Comparison of ENCODE assay signal across 8 mouse cellular contexts in the genomic region with DNA sequence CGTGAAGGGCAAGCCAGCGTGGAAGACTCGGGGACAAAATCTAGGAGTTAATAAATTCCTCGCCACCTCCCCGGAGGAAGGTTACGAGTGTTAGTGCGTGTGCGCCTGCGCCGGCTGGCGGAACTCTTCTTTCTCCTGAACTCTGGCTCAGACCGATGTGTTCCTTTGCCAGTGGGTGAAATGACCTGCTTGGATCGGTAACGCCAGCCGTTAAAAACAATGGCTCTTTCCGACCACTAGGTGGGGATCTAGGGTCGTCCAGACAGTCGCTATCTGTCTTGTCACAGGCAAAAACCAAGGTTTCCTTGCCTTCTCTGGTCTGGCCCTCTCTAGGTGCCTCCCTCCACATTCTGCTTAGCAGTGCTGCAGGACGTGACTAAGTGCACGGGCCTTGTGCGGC. TPM values are rescaled to one million over a fixed set of nuclear protein-coding genes. Genes with fewer than 3 reads are reported as not detected.
A peak's percentile ranks its signal among the peaks of the same experiment; 100 is the strongest.
DNase-seq lines count a peak whose midpoint lies in the region; ATAC-seq and TF ChIP-seq lines count a peak whose summit lies in the region.

No protein-coding gene starts in this region.

- H3K27me3 ChIP-seq in embryonic facial prominence, embryonic 13.5 days: peaks cover 14% of the 10 kb centered on the region; the same call in 1 of the 2 replicates
- H3K27me3 ChIP-seq in heart, embryonic 14.5 days (ENCODE audit: control insufficient read depth, insufficient read depth, low read length): peaks cover 29% of the 10 kb centered on the region
- H3K27me3 ChIP-seq in kidney, embryonic 16.5 days (ENCODE audit: insufficient read depth, low read length): no peaks in the 10 kb centered on the region
- no peaks in the 10 kb centered on the region for H3K27me3 ChIP-seq in lung, postnatal 0 days (replicated peaks; ENCODE audit: insufficient read depth, low read length)

- H3K4me3 ChIP-seq in bone marrow, adult 2 months (replicated peaks; ENCODE audit: control insufficient read depth, low read depth, low read length): no peak overlapping the region
- peak overlapping the region; percentile 32 for H3K4me3 ChIP-seq in embryonic facial prominence, embryonic 13.5 days
- peak overlapping the region; percentile 27 to 29 for H3K4me3 ChIP-seq in heart, embryonic 14.5 days (ENCODE audit: control insufficient read depth in 1 of 2, insufficient read depth in 1 of 2, low read depth in 1 of 2, low read length in 2 of 2)
- peak overlapping the region; percentile 34 for H3K4me3 ChIP-seq in kidney, embryonic 16.5 days (ENCODE audit: low read length)
- H3K4me3 ChIP-seq in lung, postnatal 0 days (ENCODE audit: low read depth, low read length): no peak overlapping the region

- peak overlapping the region; percentile 53 for H3K4me2 ChIP-seq in embryonic facial prominence, embryonic 13.5 days
- peak overlapping the region; percentile 75 for H3K4me2 ChIP-seq in heart, embryonic 14.5 days (ENCODE audit: low read length)
- H3K4me2 ChIP-seq in kidney, embryonic 16.5 days (replicated peaks; ENCODE audit: low read depth, low read length): peak overlapping the region; percentile 47
- H3K4me2 ChIP-seq in lung, postnatal 0 days (replicated peaks; ENCODE audit: low read depth, low read length): peak overlapping the region; percentile 40; the same call in 1 of the 2 replicates

- H3K4me1 ChIP-seq in bone marrow, adult 2 months (ENCODE audit: control insufficient read depth, insufficient read depth, low read length): no peaks in the 10 kb centered on the region
- peaks cover 15% of the 10 kb centered on the region for H3K4me1 ChIP-seq in embryonic facial prominence, embryonic 13.5 days
- peaks cover 0 to 2% of the 10 kb centered on the region in 2 experiments; a peak in 1 of 4 replicates for H3K4me1 ChIP-seq in heart, embryonic 14.5 days (ENCODE audit: control insufficient read depth in 2 of 2, insufficient read depth in 2 of 2, low read length in 2 of 2)
- peaks cover 21% of the 10 kb centered on the region for H3K4me1 ChIP-seq in kidney, embryonic 16.5 days (ENCODE audit: insufficient read depth, low read length)
- H3K4me1 ChIP-seq in lung, postnatal 0 days (ENCODE audit: insufficient read depth, low read depth, low read length): no peaks in the 10 kb centered on the region

- H3K36me3 ChIP-seq in embryonic facial prominence, embryonic 13.5 days: no peaks in the 10 kb centered on the region
- H3K36me3 ChIP-seq in heart, embryonic 14.5 days (ENCODE audit: control insufficient read depth, insufficient read depth, low read length): no peaks in the 10 kb centered on the region
- no peaks in the 10 kb centered on the region for H3K36me3 ChIP-seq in kidney, embryonic 16.5 days (ENCODE audit: insufficient read depth, low read length)
- H3K36me3 ChIP-seq in lung, postnatal 0 days (ENCODE audit: insufficient read depth, low read length): no peaks in the 10 kb centered on the region

- WGBS in bone marrow, adult 2 months: 9% methylated on average over 21 of the region's 21 CpGs
- 2% methylated on average over 21 of the region's 21 CpGs for WGBS in embryonic facial prominence, embryonic 13.5 days
- 3% methylated on average over 21 of the region's 21 CpGs for WGBS in heart, embryonic 14.5 days
- WGBS in kidney, embryonic 16.5 days: 2% methylated on average over 21 of the region's 21 CpGs
- WGBS in lung, postnatal 0 days: 4% methylated on average over 21 of the region's 21 CpGs

- peak; percentile 83 for DNase-seq in gastrocnemius, adult 18-20 months (ENCODE audit: low spot score)
- no peak for DNase-seq in gastrocnemius, postnatal 10 days
- peak; percentile 94 for DNase-seq in lung, postnatal 0 days (ENCODE audit: low spot score)
- peak; percentile 18 for DNase-seq in ovary, postnatal 10 days (ENCODE audit: low spot score)

- no peak for TF ChIP-seq EP300 in lung, postnatal 0 days (IDR thresholded peaks at IDR 0.05)

- TF ChIP-seq CTCF in bone marrow, adult 2 months (IDR thresholded peaks at IDR 0.05; ENCODE audit: control insufficient read depth, insufficient read depth, low read length): peak; percentile 74
- peak; percentile 93 for TF ChIP-seq CTCF in lung, postnatal 0 days (IDR thresholded peaks at IDR 0.05)

- ATAC-seq in embryonic facial prominence, embryonic 13.5 days (ENCODE audit: insufficient number of reproducible peaks, insufficient read depth, low FRiP score, low TSS enrichment, low read depth): no peak
- no peak for ATAC-seq in heart, embryonic 14.5 days (ENCODE audit: insufficient number of reproducible peaks, insufficient read depth, low FRiP score, low read depth)
- peak; percentile 43; the same call in 1 of the 2 replicates for ATAC-seq in kidney, embryonic 16.5 days (ENCODE audit: low FRiP score, low TSS enrichment)
- peak; percentile 4 for ATAC-seq in lung, postnatal 0 days

- H3K9me3 ChIP-seq in embryonic facial prominence, embryonic 13.5 days: no peaks in the 10 kb centered on the region
- H3K9me3 ChIP-seq in heart, embryonic 14.5 days (ENCODE audit: control insufficient read depth, low read length): no peaks in the 10 kb centered on the region
- no peaks in the 10 kb centered on the region for H3K9me3 ChIP-seq in kidney, embryonic 16.5 days (ENCODE audit: low read length)
- no peaks in the 10 kb centered on the region for H3K9me3 ChIP-seq in lung, postnatal 0 days (ENCODE audit: low read length)

- H3K9ac ChIP-seq in embryonic facial prominence, embryonic 13.5 days: peak overlapping the region; percentile 47; the same call in 1 of the 2 replicates
- peak overlapping the region; percentile 57; the same call in 1 of the 2 replicates for H3K9ac ChIP-seq in heart, embryonic 14.5 days (ENCODE audit: low read length)
- peak overlapping the region; percentile 51 for H3K9ac ChIP-seq in kidney, embryonic 16.5 days (replicated peaks; ENCODE audit: low read length)
- no peak overlapping the region for H3K9ac ChIP-seq in lung, postnatal 0 days (replicated peaks; ENCODE audit: low read depth)

- TF ChIP-seq POLR2A in bone marrow, adult 2 months (IDR thresholded peaks at IDR 0.05; ENCODE audit: borderline replicate concordance, control insufficient read depth, low read depth, low read length): no peak

- no peak overlapping the region for H3K27ac ChIP-seq in bone marrow, adult 2 months (ENCODE audit: control insufficient read depth, insufficient read depth, low read depth, low read length, poor library complexity)
- H3K27ac ChIP-seq in embryonic facial prominence, embryonic 13.5 days: no peak overlapping the region
- no peak overlapping the region for H3K27ac ChIP-seq in heart, embryonic 14.5 days (replicated peaks in 1 of 2; ENCODE audit: control insufficient read depth in 1 of 2, insufficient read depth in 1 of 2, low read depth in 2 of 2, low read length in 2 of 2)
- no peak overlapping the region for H3K27ac ChIP-seq in kidney, embryonic 16.5 days (ENCODE audit: low read length)
- H3K27ac ChIP-seq in lung, postnatal 0 days (ENCODE audit: low read length): no peak overlapping the region

RNA-seq across cellular contexts. Expression of a gene that starts 1.1 kb away (rescaled TPM):
- total RNA-seq in gastrocnemius, adult 18-20 months (2021): not detected
- total RNA-seq in gastrocnemius, postnatal 10 days (2021): not detected
- not detected in 2 replicates for polyA plus RNA-seq in bone marrow, adult 2 months (2011; ENCODE audit: insufficient read depth, insufficient read length, low replicate concordance, missing spikeins)
- polyA plus RNA-seq in embryonic facial prominence, embryonic 13.5 days (2015; fragmentation: Nextera tagmentation; extraction: Ambion mirVana): not detected in 2 replicates
- polyA plus RNA-seq in heart, embryonic 14.5 days (2014; fragmentation: Nextera tagmentation; extraction: Ambion mirVana): not detected in 2 replicates
- polyA plus RNA-seq in kidney, embryonic 16.5 days (2015; fragmentation: Nextera tagmentation; extraction: Ambion mirVana): not detected in 2 replicates
- polyA plus RNA-seq in lung, postnatal 0 days (2015; fragmentation: Nextera tagmentation; extraction: Ambion mirVana): not detected in 2 replicates

RNA-seq across cellular contexts. Expression of a gene that starts 16.7 kb away (rescaled TPM):
- total RNA-seq in gastrocnemius, adult 18-20 months (2021): 1 to 10 TPM; 1.3 to 1.7 TPM
- 10 to 100 TPM; 11.0 to 14.3 TPM for total RNA-seq in gastrocnemius, postnatal 10 days (2021)
- polyA plus RNA-seq in bone marrow, adult 2 months (2011; ENCODE audit: insufficient read depth, insufficient read length, low replicate concordance, missing spikeins): 1.6 and 2.6 TPM in 2 replicates
- polyA plus RNA-seq in embryonic facial prominence, embryonic 13.5 days (2015; fragmentation: Nextera tagmentation; extraction: Ambion mirVana): 14.2 and 14.5 TPM in 2 replicates
- polyA plus RNA-seq in heart, embryonic 14.5 days (2014; fragmentation: Nextera tagmentation; extraction: Ambion mirVana): 2.2 and 4.0 TPM in 2 replicates
- 10.3 TPM in 2 replicates for polyA plus RNA-seq in kidney, embryonic 16.5 days (2015; fragmentation: Nextera tagmentation; extraction: Ambion mirVana)
- polyA plus RNA-seq in lung, postnatal 0 days (2015; fragmentation: Nextera tagmentation; extraction: Ambion mirVana): 43.6 and 49.6 TPM in 2 replicates

RNA-seq across cellular contexts. Expression of a gene that starts 37.2 kb away (rescaled TPM):
- 1 to 10 TPM; 1.3 to 1.4 TPM for total RNA-seq in gastrocnemius, adult 18-20 months (2021)
- 1 to 10 TPM; 3.0 to 4.4 TPM for total RNA-seq in gastrocnemius, postnatal 10 days (2021)
- polyA plus RNA-seq in bone marrow, adult 2 months (2011; ENCODE audit: insufficient read depth, insufficient read length, low replicate concordance, missing spikeins): not detected in 2 replicates
- polyA plus RNA-seq in embryonic facial prominence, embryonic 13.5 days (2015; fragmentation: Nextera tagmentation; extraction: Ambion mirVana): 3.0 and 3.1 TPM in 2 replicates
- 0.11 and 0.23 TPM in 2 replicates for polyA plus RNA-seq in heart, embryonic 14.5 days (2014; fragmentation: Nextera tagmentation; extraction: Ambion mirVana)
- 0.24 and 1.7 TPM in 2 replicates for polyA plus RNA-seq in kidney, embryonic 16.5 days (2015; fragmentation: Nextera tagmentation; extraction: Ambion mirVana)
- 46.2 and 48.5 TPM in 2 replicates for polyA plus RNA-seq in lung, postnatal 0 days (2015; fragmentation: Nextera tagmentation; extraction: Ambion mirVana)

Comparison
In these comparisons a context has a peak if more than half of its experiments do, and no peak if none do; other contexts are left out.
1. H3K4me3 ChIP-seq: peak in embryonic facial prominence, embryonic 13.5 days (single experiment), heart, embryonic 14.5 days (2 of 2) and kidney, embryonic 16.5 days (single experiment); none in bone marrow, adult 2 months (single experiment) and lung, postnatal 0 days (single experiment).
2. ATAC-seq: peak in kidney, embryonic 16.5 days (single experiment) and lung, postnatal 0 days (single experiment); none in embryonic facial prominence, embryonic 13.5 days (single experiment) and heart, embryonic 14.5 days (single experiment).
3. RNA of a gene that starts 37.2 kb away (polyA plus RNA-seq): 46.2 to 48.5 TPM in lung, postnatal 0 days; 3.0 to 3.1 TPM in embryonic facial prominence, embryonic 13.5 days, 0.24 to 1.7 TPM in kidney, embryonic 16.5 days, 0.11 to 0.23 TPM in heart, embryonic 14.5 days and not detected in bone marrow, adult 2 months; every median in the first group is over 10 times any median in the second.
4. Peak in every context shown above with its lines, with median percentiles within 50 percentile points of each other: H3K4me2 ChIP-seq.